Mouse (Mus musculus) forebrain, embryonic 12.5 days (tissue): Measurements from ENCODE around the gene Rab29. TPM values are rescaled to one million over a fixed set of nuclear protein-coding genes. Genes with fewer than 3 reads are reported as not detected.
"Not testable (repeated sequence)": the region's sequence is repeated elsewhere in the genome, so short reads cannot be mapped to it uniquely, and the experiment has no call there.

Source experiments
- ATAC-seq: fragments of 200-750 bp; cut with Nextera tagmentation; 2 replicates; pipeline ENCODE4 v1.8.0; 2017; ENCODE audit warnings: moderate TSS enrichment; ENCODE audit not compliant: low FRiP score
- H3K27ac ChIP-seq: fragments of 300-500 bp; sonication (generic); 2 replicates; pipeline ENCODE4 v1.5.1; 2016; ENCODE audit warnings: mild to moderate bottlenecking
- H3K27me3 ChIP-seq: fragments of 300-500 bp; sonication (generic); 2 replicates; pipeline ENCODE4 v1.6.1; 2016; ENCODE audit warnings: mild to moderate bottlenecking
- H3K36me3 ChIP-seq: fragments of 300-500 bp; sonication (generic); replicated peaks from 2 replicates; pipeline ENCODE4 v1.6.1; 2016; ENCODE audit warnings: mild to moderate bottlenecking
- H3K4me1 ChIP-seq: fragments of 300-500 bp; sonication (generic); 2 replicates; pipeline ENCODE4 v1.6.1; 2016
- H3K4me2 ChIP-seq: fragments of 300-500 bp; sonication (generic); 2 replicates; pipeline ENCODE4 v1.6.1; 2016; ENCODE audit warnings: mild to moderate bottlenecking, moderate library complexity
- H3K4me3 ChIP-seq: fragments of 300-500 bp; sonication (generic); replicated peaks from 2 replicates; pipeline ENCODE4 v1.5.1; 2016; ENCODE audit warnings: mild to moderate bottlenecking
- H3K9ac ChIP-seq: fragments of 300-500 bp; sonication (generic); 2 replicates; pipeline ENCODE4 v1.6.1; 2016; ENCODE audit warnings: mild to moderate bottlenecking
- H3K9me3 ChIP-seq: fragments of 300-500 bp; sonication (generic); 2 replicates; pipeline ENCODE4 v1.6.1; 2016
- WGBS: fragments of 180-500 bp; shearing (Covaris S2); methylation state at CpG from one replicate; pipeline ENCODE4 v1.1.7; 2016; 5-methylcytosine and 5-hydroxymethylcytosine counted together
- polyA plus RNA-seq: library from polyadenylated mRNA; unstranded; fragments of >200 nt; fragmentation: Nextera tagmentation; extraction: Ambion mirVana; gene quantifications from 2 replicates; pipeline ENCODE4 v1.2.1, GENCODE M21; 2016

The Rab29 gene
- polyA plus RNA-seq, 1 experiment from 2014 or later = 10.7 TPM

- no peaks in the 10 kb centered on the region for H3K36me3 ChIP-seq
Observed at GRCm38 (mm10) chr1:131869561-131869960, 2.5 kb downstream of the Rab29 start.

GRCm38 (mm10) chr1:131872856-131873255 is 5.8 kb downstream of the Rab29 start:
- Histone ChIP-seq H3K27ac (no peak overlapping the region), H3K9me3 (no peaks in the 10 kb centered on the region), H3K9ac (no peak overlapping the region), H3K27me3 (peaks cover 1% of the 10 kb centered on the region; the same call in 1 of the 2 replicates), H3K4me3 (no peak overlapping the region), H3K4me2 (no peak overlapping the region), H3K36me3 (no peaks in the 10 kb centered on the region), H3K4me1 (peaks cover 2% of the 10 kb centered on the region; the same call in 1 of the 2 replicates)
- ATAC-seq = no peak
- 63% methylated on average over 1 of the region's 1 CpGs for WGBS

More at GRCm38 (mm10) chr1:131869561-131869960, 2.5 kb downstream of the Rab29 start:
- Histone ChIP-seq H3K27ac (no peak overlapping the region), H3K9me3 (no peaks in the 10 kb centered on the region), H3K4me2 (no peak overlapping the region), H3K9ac (no peak overlapping the region), H3K4me3 (no peak overlapping the region), H3K4me1 (peaks cover 7% of the 10 kb centered on the region; the same call in 1 of the 2 replicates), H3K27me3 (peaks cover 5% of the 10 kb centered on the region; the same call in 1 of the 2 replicates)
- WGBS = 94% methylated on average over 2 of the region's 2 CpGs
- no peak for ATAC-seq

- no peak overlapping the region for H3K9ac ChIP-seq
- H3K9me3 ChIP-seq = no peaks in the 10 kb centered on the region
- H3K4me1 ChIP-seq = peaks cover 11% of the 10 kb centered on the region; the same call in 1 of the 2 replicates
- no peak overlapping the region for H3K4me3 ChIP-seq
- no peak for ATAC-seq
- H3K36me3 ChIP-seq = no peaks in the 10 kb centered on the region
- 88% methylated on average over 2 of the region's 2 CpGs for WGBS
- H3K27me3 ChIP-seq = no peaks in the 10 kb centered on the region
- no peak overlapping the region for H3K4me2 ChIP-seq
- no peak overlapping the region for H3K27ac ChIP-seq
Observed at GRCm38 (mm10) chr1:131879816-131880215, 12.8 kb downstream of the Rab29 start.

GRCm38 (mm10) chr1:131882787-131883186 is 15.8 kb downstream of the Rab29 start:
- Histone ChIP-seq H3K9ac (no peak overlapping the region), H3K4me2 (no peak overlapping the region), H3K36me3 (no peaks in the 10 kb centered on the region), H3K9me3 (no peaks in the 10 kb centered on the region), H3K27ac (no peak overlapping the region), H3K4me3 (no peak overlapping the region), H3K4me1 (peaks cover 11% of the 10 kb centered on the region; the same call in 1 of the 2 replicates), H3K27me3 (no peaks in the 10 kb centered on the region)
- no peak for ATAC-seq
- 70% methylated on average over 2 of the region's 2 CpGs for WGBS

GRCm38 (mm10) chr1:131886173-131886572 is 19.1 kb downstream of the Rab29 start:
- WGBS = 51% methylated on average over 2 of the region's 2 CpGs
- Histone ChIP-seq H3K9ac (no peak overlapping the region), H3K9me3 (no peaks in the 10 kb centered on the region), H3K36me3 (no peaks in the 10 kb centered on the region), H3K4me3 (no peak overlapping the region), H3K4me2 (no peak overlapping the region), H3K4me1 (peaks cover 11% of the 10 kb centered on the region; the same call in 1 of the 2 replicates), H3K27me3 (no peaks in the 10 kb centered on the region), H3K27ac (no peak overlapping the region)
- no peak for ATAC-seq

- H3K4me1 ChIP-seq = peaks cover 10% of the 10 kb centered on the region; the same call in 1 of the 2 replicates
Observed at GRCm38 (mm10) chr1:131886641-131887040, 19.6 kb downstream of the Rab29 start.

GRCm38 (mm10) chr1:131890043-131890658 is 23.1 kb downstream of the Rab29 start:
- 76% methylated on average over 6 of the region's 6 CpGs for WGBS
- Histone ChIP-seq H3K27me3 (no peaks in the 10 kb centered on the region), H3K27ac (no peak overlapping the region), H3K4me2 (no peak overlapping the region), H3K9ac (no peak overlapping the region), H3K36me3 (no peaks in the 10 kb centered on the region), H3K4me3 (no peak overlapping the region), H3K9me3 (no peaks in the 10 kb centered on the region), H3K4me1 (no peaks in the 10 kb centered on the region)
- no peak for ATAC-seq

More at GRCm38 (mm10) chr1:131886641-131887040, 19.6 kb downstream of the Rab29 start:
- Histone ChIP-seq H3K27ac (no peak overlapping the region), H3K4me2 (no peak overlapping the region), H3K27me3 (no peaks in the 10 kb centered on the region), H3K36me3 (no peaks in the 10 kb centered on the region), H3K4me3 (no peak overlapping the region), H3K9ac (no peak overlapping the region), H3K9me3 (no peaks in the 10 kb centered on the region)
- WGBS = 93% methylated on average over 3 of the region's 3 CpGs
- ATAC-seq = no peak

- ATAC-seq = no peak
- no peak overlapping the region for H3K4me3 ChIP-seq
Observed at GRCm38 (mm10) chr1:131891436-131891835, 24.4 kb downstream of the Rab29 start.

GRCm38 (mm10) chr1:131902679-131903078 is 35.7 kb downstream of the Rab29 start:
- Histone ChIP-seq H3K4me3 (no peak overlapping the region), H3K9ac (no peak overlapping the region), H3K27ac (no peak overlapping the region), H3K4me1 (no peaks in the 10 kb centered on the region), H3K36me3 (no peaks in the 10 kb centered on the region), H3K4me2 (no peak overlapping the region), H3K9me3 (no peaks in the 10 kb centered on the region), H3K27me3 (peaks cover 18% of the 10 kb centered on the region)
- WGBS = 93% methylated on average over 4 of the region's 4 CpGs
- ATAC-seq = no peak

More at GRCm38 (mm10) chr1:131891436-131891835, 24.4 kb downstream of the Rab29 start:
- H3K9ac ChIP-seq = no peak overlapping the region
- no peaks in the 10 kb centered on the region for H3K4me1 ChIP-seq
- H3K9me3 ChIP-seq = no peaks in the 10 kb centered on the region
- WGBS = 74% methylated on average over 4 of the region's 4 CpGs
- 0 out of 2 replicates have a peak, but pooled peaks cover 4% of the 10 kb centered on the region for H3K27me3 ChIP-seq
- no peak overlapping the region for H3K27ac ChIP-seq
- no peaks in the 10 kb centered on the region for H3K36me3 ChIP-seq
- H3K4me2 ChIP-seq = no peak overlapping the region

- no peaks in the 10 kb centered on the region for H3K36me3 ChIP-seq
- no peak overlapping the region for H3K27ac ChIP-seq
- no peak overlapping the region for H3K4me2 ChIP-seq
- peaks cover 24% of the 10 kb centered on the region for H3K27me3 ChIP-seq
- WGBS = 91% methylated on average over 7 of the region's 7 CpGs
- no peaks in the 10 kb centered on the region for H3K9me3 ChIP-seq
- ATAC-seq = no peak
- no peaks in the 10 kb centered on the region for H3K4me1 ChIP-seq
- no peak overlapping the region for H3K4me3 ChIP-seq
- H3K9ac ChIP-seq = no peak overlapping the region
Observed at GRCm38 (mm10) chr1:131903251-131903650, 36.2 kb downstream of the Rab29 start.

GRCm38 (mm10) chr1:131905497-131905896 is 38.5 kb downstream of the Rab29 start:
- no peak for ATAC-seq
- Histone ChIP-seq H3K27ac (no peak overlapping the region), H3K36me3 (no peaks in the 10 kb centered on the region), H3K4me1 (no peaks in the 10 kb centered on the region), H3K9me3 (no peaks in the 10 kb centered on the region), H3K27me3 (peaks cover 30% of the 10 kb centered on the region), H3K4me3 (no peak overlapping the region), H3K9ac (no peak overlapping the region), H3K4me2 (no peak overlapping the region)
- WGBS = 16% methylated on average over 1 of the region's 1 CpGs

- 95% methylated on average over 3 of the region's 3 CpGs for WGBS
- H3K4me2 ChIP-seq = no peak overlapping the region
- peaks cover 15% of the 10 kb centered on the region for H3K4me1 ChIP-seq
- no peak overlapping the region for H3K4me3 ChIP-seq
- H3K27me3 ChIP-seq = peaks cover 29% of the 10 kb centered on the region
- no peak overlapping the region for H3K27ac ChIP-seq
- no peaks in the 10 kb centered on the region for H3K9me3 ChIP-seq
- ATAC-seq = no peak
- H3K36me3 ChIP-seq = 0 out of 2 replicates have a peak, but pooled peaks cover 3% of the 10 kb centered on the region
- H3K9ac ChIP-seq = no peak overlapping the region
Observed at GRCm38 (mm10) chr1:131908456-131908855, 41.4 kb downstream of the Rab29 start.

GRCm38 (mm10) chr1:131909236-131909635 is 42.2 kb downstream of the Rab29 start:
- 95% methylated on average over 2 of the region's 2 CpGs for WGBS
- H3K27me3 ChIP-seq = peaks cover 26% of the 10 kb centered on the region
- not testable (repeated sequence) for H3K9me3 ChIP-seq, H3K9ac ChIP-seq, H3K27ac ChIP-seq, H3K4me3 ChIP-seq, H3K36me3 ChIP-seq, ATAC-seq, H3K4me2 ChIP-seq
- peaks cover 17% of the 10 kb centered on the region for H3K4me1 ChIP-seq
